In genomic region chr10:61080931-61081255, GRCm38 (mm10) we compare ENCODE assay signal across 9 mouse cellular contexts. TPM values are rescaled to one million over a fixed set of nuclear protein-coding genes. Genes with fewer than 3 reads are reported as not detected.
A peak's percentile ranks its signal among the peaks of the same experiment; 100 is the strongest.
DNase-seq lines count a peak whose midpoint lies in the region; ATAC-seq and TF ChIP-seq lines count a peak whose summit lies in the region.
"Had no signal": no experiment of that assay in that cellular context is flagged by ENCODE, and none has a peak within 500 bp of the region (broad histone marks: within the 10 kb centered on the region; RNA-seq: fewer than 3 reads in every experiment).

No protein-coding gene starts in this region.

- H3K4me2 ChIP-seq in kidney, postnatal 0 days (ENCODE audit: low read length): no peak overlapping the region
- H3K4me2 ChIP-seq in hindbrain, embryonic 12.5 days (replicated peaks): no peak overlapping the region
- no peak overlapping the region for H3K4me2 ChIP-seq in neural tube, embryonic 15.5 days

- H3K4me1 ChIP-seq in kidney, postnatal 0 days (replicated peaks; ENCODE audit: insufficient read depth, low read length): no peaks in the 10 kb centered on the region
- no peaks in the 10 kb centered on the region for H3K4me1 ChIP-seq in kidney, adult 2 months (ENCODE audit: control insufficient read depth, insufficient read depth, low read length)
- H3K4me1 ChIP-seq in hindbrain, embryonic 12.5 days: peaks cover 6% of the 10 kb centered on the region; the same call in 1 of the 2 replicates
- H3K4me1 ChIP-seq in neural tube, embryonic 15.5 days: peaks cover 11% of the 10 kb centered on the region

- H3K4me3 ChIP-seq in kidney, postnatal 0 days (replicated peaks; ENCODE audit: low read depth, low read length): no peak overlapping the region
- no peak overlapping the region for H3K4me3 ChIP-seq in kidney, adult 2 months (ENCODE audit: insufficient read depth, low read depth, low read length)
- no peak overlapping the region for H3K4me3 ChIP-seq in hindbrain, embryonic 12.5 days
- no peak overlapping the region for H3K4me3 ChIP-seq in neural tube, embryonic 15.5 days (replicated peaks)
- H3K4me3 ChIP-seq: lung, embryonic 15.5 days had no signal

- no peaks in the 10 kb centered on the region for H3K36me3 ChIP-seq in kidney, postnatal 0 days (ENCODE audit: insufficient read depth, low read length)
- H3K36me3 ChIP-seq in kidney, adult 2 months (ENCODE audit: control insufficient read depth, insufficient read depth, low read length): no peaks in the 10 kb centered on the region
- no peaks in the 10 kb centered on the region for H3K36me3 ChIP-seq in hindbrain, embryonic 12.5 days
- no peaks in the 10 kb centered on the region for H3K36me3 ChIP-seq in neural tube, embryonic 15.5 days
- H3K36me3 ChIP-seq: lung, embryonic 15.5 days had no signal

- H3K27me3 ChIP-seq in kidney, postnatal 0 days (ENCODE audit: insufficient read depth, low read length): no peaks in the 10 kb centered on the region
- no peaks in the 10 kb centered on the region for H3K27me3 ChIP-seq in kidney, adult 2 months (replicated peaks; ENCODE audit: control insufficient read depth, insufficient read depth, low read length)
- H3K27me3 ChIP-seq in hindbrain, embryonic 12.5 days: no peaks in the 10 kb centered on the region
- H3K27me3 ChIP-seq in neural tube, embryonic 15.5 days (replicated peaks): no peaks in the 10 kb centered on the region
- H3K27me3 ChIP-seq: lung, embryonic 15.5 days had no signal

- no peak for TF ChIP-seq POLR2A in kidney, adult 2 months (IDR thresholded peaks at IDR 0.05; ENCODE audit: low read depth, low read length)

- H3K27ac ChIP-seq in kidney, postnatal 0 days: no peak overlapping the region
- H3K27ac ChIP-seq in kidney, adult 2 months (ENCODE audit: insufficient read depth, low read depth, low read length): no peak overlapping the region
- H3K27ac ChIP-seq in hindbrain, embryonic 12.5 days: peak overlapping the region; percentile 83
- peak overlapping the region; percentile 34; the same call in 1 of the 2 replicates for H3K27ac ChIP-seq in neural tube, embryonic 15.5 days (replicated peaks)
- H3K27ac ChIP-seq: lung, embryonic 15.5 days had no signal

- peak; percentile 33 for DNase-seq in adrenal gland, adult 2 months
- DNase-seq in adrenal gland, postnatal 4 days (ENCODE audit: low spot score in 2 of 2): no peak
- DNase-seq in kidney, postnatal 0 days (ENCODE audit: low spot score): peak; percentile 50
- DNase-seq in kidney, adult 2 months: no peak
- DNase-seq in right cerebral cortex, adult 2 months (ENCODE audit: low spot score in 2 of 2): no peak
- no peak for DNase-seq in cerebellum, adult 9-11 months

- H3K9ac ChIP-seq in kidney, postnatal 0 days (ENCODE audit: low read depth, low read length): no peak overlapping the region
- H3K9ac ChIP-seq in hindbrain, embryonic 12.5 days: no peak overlapping the region
- H3K9ac ChIP-seq in neural tube, embryonic 15.5 days (replicated peaks): no peak overlapping the region
- H3K9ac ChIP-seq: lung, embryonic 15.5 days had no signal

- no peaks in the 10 kb centered on the region for H3K9me3 ChIP-seq in kidney, postnatal 0 days (replicated peaks; ENCODE audit: low read length)
- no peaks in the 10 kb centered on the region for H3K9me3 ChIP-seq in hindbrain, embryonic 12.5 days (replicated peaks)
- H3K9me3 ChIP-seq in neural tube, embryonic 15.5 days (replicated peaks): no peaks in the 10 kb centered on the region
- H3K9me3 ChIP-seq: lung, embryonic 15.5 days had no signal

- 29% methylated on average over 11 of the region's 11 CpGs for WGBS in kidney, postnatal 0 days
- WGBS in kidney, adult 2 months: 65% methylated on average over 11 of the region's 11 CpGs
- WGBS in hindbrain, embryonic 12.5 days: 82% methylated on average over 11 of the region's 11 CpGs
- WGBS in neural tube, embryonic 15.5 days: 70% methylated on average over 11 of the region's 11 CpGs

- no peak for ATAC-seq in kidney, postnatal 0 days (replicated peaks; ENCODE audit: low FRiP score, low read depth)
- ATAC-seq in hindbrain, embryonic 12.5 days (ENCODE audit: low FRiP score): no peak
- ATAC-seq in neural tube, embryonic 15.5 days (ENCODE audit: low FRiP score): 0 out of 2 replicates have a peak, but pooled peaks have one; percentile 25

- TF ChIP-seq CTCF in kidney, postnatal 0 days (IDR thresholded peaks at IDR 0.05; ENCODE audit: low read depth): no peak
- no peak for TF ChIP-seq CTCF in kidney, adult 2 months (conservative IDR thresholded peaks at IDR 0.05; ENCODE audit: insufficient read depth, insufficient read length, low read depth, low read length)

RNA-seq across cellular contexts. Expression of gene Pcbd1, which starts 8.2 kb away (rescaled TPM):
- total RNA-seq in adrenal gland, adult 2 months (2021): 10 to 100 TPM; 18.6 to 22.0 TPM
- 1.9 and 3.8 TPM in 2 replicates for polyA plus RNA-seq in adrenal gland, adult 2 months (2012; rRNA removed)
- 10 to 100 TPM; 57.4 to 69.1 TPM for total RNA-seq in adrenal gland, postnatal 4 days (2021)
- polyA plus RNA-seq in kidney, postnatal 0 days (2015; fragmentation: Nextera tagmentation; extraction: Ambion mirVana): 356 and 370 TPM in 2 replicates
- 392 and 452 TPM in 2 replicates for polyA plus RNA-seq in kidney, adult 2 months (2012; rRNA removed)
- polyA plus RNA-seq in hindbrain, embryonic 12.5 days (2016; fragmentation: Nextera tagmentation; extraction: Ambion mirVana): 20.7 and 26.2 TPM in 2 replicates
- 48.6 and 52.2 TPM in 2 replicates for polyA plus RNA-seq in neural tube, embryonic 15.5 days (2015; fragmentation: Nextera tagmentation; extraction: Ambion mirVana)

Comparison
In these comparisons a context has a peak if more than half of its experiments do, and no peak if none do; other contexts are left out.
1. DNase-seq: peak in adrenal gland, adult 2 months (single experiment) and kidney, postnatal 0 days (single experiment); none in adrenal gland, postnatal 4 days (0 of 2), kidney, adult 2 months (single experiment), right cerebral cortex, adult 2 months (0 of 2) and cerebellum, adult 9-11 months (single experiment).
2. H3K27ac ChIP-seq: peak in hindbrain, embryonic 12.5 days (single experiment) and neural tube, embryonic 15.5 days (single experiment); none in kidney, postnatal 0 days (single experiment) and kidney, adult 2 months (single experiment).